Mouse (Mus musculus) cerebellum, adult 2 months (tissue): ENCODE measurements around the gene Tfeb. TPM values are rescaled to one million over a fixed set of nuclear protein-coding genes. Genes with fewer than 3 reads are reported as not detected.

Experiments used
- DNase-seq, 2 experiments: peaks; one replicate each; pipeline ENCODE4 v3.0.0; 2021
- H3K27ac ChIP-seq: fragments of 200-500 bp; 2 replicates; pipeline ENCODE4 v1.5.1; 2012; ENCODE audit warnings: low read length, control low read depth, inconsistent platforms; ENCODE audit not compliant: insufficient read depth
- H3K27me3 ChIP-seq: fragments of 200-500 bp; 2 replicates; pipeline ENCODE4 v1.6.1; 2012; ENCODE audit warnings: inconsistent platforms, mild to moderate bottlenecking, low read length, moderate library complexity; ENCODE audit not compliant: control insufficient read depth, insufficient read depth
- H3K4me1 ChIP-seq: fragments of 200-500 bp; 2 replicates; pipeline ENCODE4 v1.6.1; 2011; ENCODE audit warnings: low read length; ENCODE audit not compliant: control insufficient read depth, insufficient read depth
- H3K4me3 ChIP-seq: fragments of 200-500 bp; replicated peaks from 2 replicates; pipeline ENCODE3; 2011; ENCODE audit warnings: mild to moderate bottlenecking, low read depth, low read length, control low read depth; ENCODE audit not compliant: insufficient read depth
- CTCF ChIP-seq: fragments of 200-500 bp; IDR thresholded peaks from 2 replicates; pipeline ENCODE4 v1.5.1; 2011; ENCODE audit warnings: low read depth, mild to moderate bottlenecking, control low read depth, low read length, moderate library complexity, borderline replicate concordance; ENCODE audit not compliant: insufficient read depth
- POLR2A ChIP-seq: fragments of 200-500 bp; IDR thresholded peaks from 2 replicates; pipeline ENCODE4 v1.6.1; 2011; ENCODE audit warnings: low read length, control low read depth, borderline replicate concordance; ENCODE audit not compliant: insufficient read depth
- WGBS: fragments of 180-500 bp; shearing (Covaris S2); methylation state at CpG from one replicate; pipeline ENCODE4 v1.1.7; 2018; 5-methylcytosine and 5-hydroxymethylcytosine counted together
- polyA plus RNA-seq: library from polyadenylated mRNA; depleted of rRNA; stranded (reverse); fragments of >200 nt; gene quantifications from 2 replicates; pipeline ENCODE4 v1.2.3, GENCODE M21; 2012

Gene Tfeb
- polyA plus RNA-seq, 1 experiment: 27.5 TPM

DNA sequence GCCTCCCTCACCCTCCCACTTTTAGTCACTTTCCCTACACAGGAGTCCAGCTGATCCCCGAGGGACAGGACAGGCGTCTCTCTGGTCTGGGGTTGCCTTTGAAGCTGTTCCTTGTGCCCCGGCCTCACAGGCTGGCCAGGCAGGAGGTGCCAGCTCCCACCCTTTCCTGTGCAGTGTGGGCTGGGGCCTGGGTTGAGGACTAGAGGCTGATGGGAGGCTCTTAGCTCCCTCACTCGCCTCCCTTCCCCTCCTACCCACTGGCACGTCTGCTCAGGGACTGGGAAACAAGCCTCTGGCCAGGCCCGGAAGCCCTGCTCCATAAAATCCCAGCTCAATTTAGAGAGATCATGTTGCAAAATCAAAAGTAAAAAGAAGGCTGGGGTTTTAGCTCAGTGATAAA is 36.8 kb downstream of the Tfeb start:
- peaks cover 6% of the 10 kb centered on the region; the same call in 1 of the 2 replicates for H3K4me1 ChIP-seq
- 43% methylated on average over 6 of the region's 6 CpGs for WGBS
- TF ChIP-seq POLR2A (no peak), CTCF (no peak)
- no peaks in the 10 kb centered on the region for H3K27me3 ChIP-seq
- H3K4me3 ChIP-seq: no peak overlapping the region
- peak overlapping the region; percentile 49; the same call in 1 of the 2 replicates for H3K27ac ChIP-seq
- DNase-seq: no peak

- no peak overlapping the region for H3K27ac ChIP-seq
- no peak for DNase-seq
- TF ChIP-seq CTCF: no peak
- no peak for TF ChIP-seq POLR2A
- peaks cover 3% of the 10 kb centered on the region; the same call in 1 of the 2 replicates for H3K4me1 ChIP-seq
- H3K4me3 ChIP-seq: no peak overlapping the region
- WGBS: 61% methylated on average over 2 of the region's 2 CpGs
- H3K27me3 ChIP-seq: no peaks in the 10 kb centered on the region
These were observed 40.3 kb downstream of the Tfeb start for GRCm38 (mm10) chr17:47777141-47777540.

DNA sequence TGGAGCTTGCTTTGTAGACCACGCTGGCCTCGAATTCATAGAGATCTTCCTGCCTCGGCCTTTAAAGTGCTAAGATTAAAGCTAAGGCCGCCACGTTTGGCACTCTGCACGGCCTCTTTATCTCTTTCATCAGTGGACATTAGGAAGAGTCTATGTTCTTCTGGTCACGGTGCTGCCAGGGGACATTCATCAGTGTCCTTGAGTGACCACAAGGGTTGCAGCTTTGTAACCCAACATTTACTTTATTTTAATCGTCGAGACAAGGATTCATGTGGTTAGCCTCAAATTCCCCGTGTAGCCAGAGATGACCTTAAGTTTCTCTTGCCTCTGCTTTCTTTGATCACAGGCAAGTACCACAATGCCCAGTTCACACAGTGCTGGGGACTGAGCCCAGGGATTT is 43.6 kb downstream of the Tfeb start:
- H3K27ac ChIP-seq: no peak overlapping the region
- no peaks in the 10 kb centered on the region for H3K4me1 ChIP-seq
- TF ChIP-seq CTCF (no peak), POLR2A (no peak)
- 82% methylated on average over 10 of the region's 10 CpGs for WGBS
- DNase-seq: no peak
- no peaks in the 10 kb centered on the region for H3K27me3 ChIP-seq
- H3K4me3 ChIP-seq: no peak overlapping the region

GRCm38 (mm10) chr17:47782486-47782885 is 45.7 kb downstream of the Tfeb start:
- DNase-seq: no peak
- H3K4me3 ChIP-seq: no peak overlapping the region
- no peak overlapping the region for H3K27ac ChIP-seq
- 72% methylated on average over 3 of the region's 3 CpGs for WGBS
- no peak for TF ChIP-seq POLR2A
- no peak for TF ChIP-seq CTCF
- H3K27me3 ChIP-seq: no peaks in the 10 kb centered on the region
- no peaks in the 10 kb centered on the region for H3K4me1 ChIP-seq

- Histone ChIP-seq H3K27me3 (no peaks in the 10 kb centered on the region), H3K4me1 (no peaks in the 10 kb centered on the region), H3K27ac (no peak overlapping the region), H3K4me3 (no peak overlapping the region)
- 81% methylated on average over 8 of the region's 8 CpGs for WGBS
- TF ChIP-seq POLR2A: no peak
- no peak for TF ChIP-seq CTCF
- DNase-seq: no peak
These were observed 46.8 kb downstream of the Tfeb start for GRCm38 (mm10) chr17:47783445-47784223.

DNA sequence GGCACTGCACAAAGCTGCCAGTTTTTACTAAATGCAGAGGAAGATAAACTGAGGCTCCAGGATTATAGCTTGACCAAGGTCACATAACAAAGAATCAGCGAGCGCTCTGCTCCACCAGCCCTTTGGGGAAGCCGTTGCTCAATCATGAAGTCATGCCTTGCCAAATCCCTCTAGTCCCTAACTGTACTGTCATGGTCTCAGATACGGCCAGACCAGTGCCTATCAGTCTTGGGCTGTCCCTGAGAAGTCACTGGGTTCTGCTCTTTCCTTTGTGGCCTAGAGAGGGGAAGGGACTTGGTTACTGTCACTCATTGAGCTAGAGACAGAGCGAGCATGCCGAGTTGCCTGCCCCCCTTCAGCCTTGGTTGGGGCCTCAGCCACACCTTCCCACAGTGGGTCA is 47.6 kb downstream of the Tfeb start:
- TF ChIP-seq CTCF (no peak), POLR2A (no peak)
- DNase-seq: no peak
- H3K27ac ChIP-seq: no peak overlapping the region
- H3K4me1 ChIP-seq: no peaks in the 10 kb centered on the region
- no peaks in the 10 kb centered on the region for H3K27me3 ChIP-seq
- 88% methylated on average over 6 of the region's 6 CpGs for WGBS
- H3K4me3 ChIP-seq: no peak overlapping the region

DNA sequence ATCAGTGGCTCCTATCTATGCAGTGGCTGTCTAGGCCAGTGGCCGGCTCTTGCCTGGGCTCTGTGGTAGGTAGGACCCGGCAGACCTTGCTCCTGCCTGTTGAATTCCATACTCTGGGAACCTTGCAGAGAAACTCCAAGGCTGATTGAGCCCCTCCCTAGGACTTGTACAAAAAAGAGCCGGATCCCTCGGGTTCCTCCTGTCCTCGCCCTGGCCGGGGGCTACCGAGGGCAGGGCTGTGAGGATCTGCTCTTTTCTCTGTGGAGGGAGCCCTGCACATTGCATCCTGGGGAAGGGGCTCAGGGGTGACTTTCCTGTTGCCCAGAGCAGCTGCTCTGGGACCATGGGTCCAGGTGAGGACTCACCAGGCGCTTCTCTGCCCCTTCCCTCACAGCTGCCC is 50.8 kb downstream of the Tfeb start:
- no peaks in the 10 kb centered on the region for H3K27me3 ChIP-seq
- TF ChIP-seq POLR2A (no peak), CTCF (no peak)
- DNase-seq: no peak
- 56% methylated on average over 8 of the region's 8 CpGs for WGBS
- no peaks in the 10 kb centered on the region for H3K4me1 ChIP-seq
- H3K27ac ChIP-seq: no peak overlapping the region
- no peak overlapping the region for H3K4me3 ChIP-seq

DNA sequence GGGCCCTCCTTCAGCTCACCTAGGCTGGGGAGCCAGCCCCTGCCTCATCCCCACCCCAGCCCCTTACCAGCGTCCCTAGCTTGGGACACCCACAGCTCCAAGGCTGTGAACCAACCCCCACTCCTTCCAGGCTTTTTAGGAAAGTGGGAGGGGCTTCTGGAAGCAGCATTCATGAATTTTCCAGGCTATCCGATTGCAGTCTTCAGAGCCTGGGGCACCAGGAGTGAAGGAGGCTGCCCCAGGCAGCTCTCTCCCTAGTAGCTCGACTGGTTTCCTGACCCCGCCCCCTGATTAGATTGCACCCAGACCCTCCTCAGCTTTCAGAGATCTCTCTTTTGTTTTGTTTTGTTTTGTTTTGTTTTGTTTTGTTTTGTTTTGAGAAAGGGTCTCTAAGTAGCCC is 51.5 kb downstream of the Tfeb start:
- WGBS: 30% methylated on average over 4 of the region's 4 CpGs
- Histone ChIP-seq H3K27ac (no peak overlapping the region), H3K4me1 (no peaks in the 10 kb centered on the region), H3K4me3 (no peak overlapping the region), H3K27me3 (no peaks in the 10 kb centered on the region)
- DNase-seq: no peak
- TF ChIP-seq CTCF: no peak
- TF ChIP-seq POLR2A: no peak
